Mouse (Mus musculus): ENCODE results near the gene Cpa5.

Cpa5 gene

DNA sequence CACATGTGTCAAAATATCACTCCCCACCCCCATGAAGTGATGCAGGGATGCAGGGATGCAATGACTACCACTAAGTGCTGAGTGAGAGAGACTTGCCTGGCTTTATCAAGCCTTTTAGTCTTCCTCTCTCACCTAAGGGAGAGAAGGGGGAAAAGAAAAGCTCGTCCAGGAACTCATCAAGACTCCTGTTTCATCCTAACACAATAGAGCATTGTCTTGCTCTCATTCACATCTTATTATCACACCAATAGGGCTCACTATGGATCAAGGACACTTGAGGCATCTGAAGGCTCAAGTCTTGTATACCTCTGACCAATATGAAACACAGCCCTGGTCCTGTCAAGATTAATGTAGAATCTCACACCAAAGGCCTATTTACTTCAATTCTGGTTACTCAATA, 9.8 kb upstream of the Cpa5 start:
- intact Hi-C loops (cut with DNase I), result no loop called here

- intact Hi-C loops (cut with DNase I), result no loop called here
These were observed 6.4 kb upstream of the Cpa5 start for GRCm38 (mm10) chr6:30604342-30604867.

GRCm38 (mm10) chr6:30605111-30605510, 5.7 kb upstream of the Cpa5 start:
- intact Hi-C loops (cut with DNase I), result no loop called here

- intact Hi-C loops (cut with DNase I), result no loop called here
These were observed 5.1 kb upstream of the Cpa5 start for GRCm38 (mm10) chr6:30605672-30606071.

DNA sequence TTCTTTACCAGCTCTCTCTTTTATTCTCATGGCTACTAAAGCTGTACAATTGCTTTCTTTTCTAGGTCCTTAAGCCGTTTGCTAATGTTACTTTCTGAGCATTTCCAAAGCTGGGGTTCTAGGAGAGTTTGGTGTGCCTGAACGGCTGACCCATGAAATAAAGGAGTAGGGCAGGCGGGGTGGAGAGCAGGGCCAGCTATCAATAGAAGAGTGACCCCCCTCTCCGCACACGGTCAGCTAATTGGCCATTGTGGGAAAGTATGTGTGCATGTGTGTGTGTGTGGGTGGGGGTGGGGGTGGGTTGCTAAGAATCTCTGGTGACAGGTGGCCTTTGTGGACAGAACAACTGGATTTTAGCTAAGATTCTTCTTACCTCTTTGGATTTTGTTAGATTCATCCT, 402 bp downstream of the Cpa5 start:
- intact Hi-C loops (cut with DNase I), result no loop called here

- intact Hi-C loops (cut with DNase I), result no loop called here
These were observed 3.4 kb downstream of the Cpa5 start for GRCm38 (mm10) chr6:30614251-30614650.

- intact Hi-C loops (cut with DNase I), result no loop called here
These were observed 4.9 kb downstream of the Cpa5 start for GRCm38 (mm10) chr6:30615741-30616140.

DNA sequence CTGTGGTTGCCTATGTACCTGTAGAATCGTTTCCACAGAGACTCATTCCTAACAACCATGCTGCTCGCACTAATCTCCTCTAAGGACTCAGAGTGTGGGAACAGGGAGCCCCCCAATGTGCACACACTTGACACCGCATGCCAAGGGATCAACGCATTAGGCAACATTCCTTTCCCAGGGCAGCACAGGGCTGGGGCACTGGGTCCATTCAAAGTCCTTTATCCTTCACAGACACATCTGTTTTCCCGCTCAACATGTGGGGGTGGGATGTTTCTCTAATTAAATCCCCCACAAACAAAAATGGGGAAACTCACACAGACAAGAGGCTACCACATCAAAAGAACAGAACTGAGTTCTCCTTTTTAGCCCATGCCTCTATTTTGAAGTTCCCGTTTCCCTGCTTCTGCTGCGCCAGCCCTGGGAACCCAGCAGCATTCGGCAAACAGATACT, 5.7 kb downstream of the Cpa5 start:
- intact Hi-C loops (cut with DNase I), result no loop called here

- intact Hi-C loops (cut with DNase I), result no loop called here
These were observed 6.5 kb downstream of the Cpa5 start for GRCm38 (mm10) chr6:30617020-30617958.

DNA sequence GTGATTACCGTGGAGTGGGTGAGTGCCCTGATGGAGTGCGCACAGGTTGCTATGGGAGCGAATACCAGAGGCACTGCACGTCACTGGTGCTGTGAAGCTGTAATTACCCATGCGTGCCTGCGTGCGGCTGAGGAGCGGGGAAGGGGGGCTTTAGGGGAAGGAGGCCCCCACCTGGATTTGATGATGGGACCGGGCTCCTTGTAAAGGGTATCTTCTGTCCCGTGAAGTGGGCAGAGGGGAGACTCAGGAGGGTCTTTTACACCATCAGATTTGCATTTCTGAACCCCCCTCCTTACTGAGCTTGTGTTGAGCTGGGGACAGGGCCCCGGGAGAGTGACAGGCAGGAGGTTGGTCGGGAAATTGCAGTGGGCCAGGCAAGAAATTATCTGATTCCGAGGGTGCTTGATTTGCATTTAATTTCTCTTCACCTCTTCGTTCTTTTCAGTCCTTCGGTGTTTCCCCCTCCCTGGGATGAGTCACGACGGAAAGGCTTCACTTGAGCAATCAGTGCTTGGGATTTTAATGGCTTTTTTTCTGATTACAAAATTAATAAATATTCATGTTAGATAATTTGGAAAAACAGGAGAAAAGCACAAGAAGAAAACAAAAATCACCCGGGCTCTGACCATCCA, 7.3 kb downstream of the Cpa5 start:
- intact Hi-C loops (cut with DNase I), result no loop called here

DNA sequence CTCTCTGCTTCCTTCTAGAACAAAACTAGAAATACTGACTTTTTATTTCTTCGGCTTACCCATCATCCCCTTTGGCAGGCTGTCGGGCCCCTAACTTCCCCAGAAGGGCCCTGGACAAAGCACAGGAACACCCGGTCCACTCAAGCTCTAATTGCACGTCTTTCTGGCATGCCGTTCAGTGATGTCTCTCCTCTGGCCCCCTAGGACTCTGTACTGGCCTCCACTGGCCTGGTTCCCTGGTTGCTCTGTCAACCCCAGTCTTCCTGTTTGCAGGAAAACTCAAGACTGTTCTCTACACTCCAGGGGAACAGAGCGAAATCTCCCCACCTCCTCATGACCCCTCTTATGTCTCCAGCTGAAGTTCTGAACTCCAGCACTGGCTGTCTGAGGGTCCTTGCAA, 7.9 kb downstream of the Cpa5 start:
- intact Hi-C loops (cut with DNase I), result no loop called here

- intact Hi-C loops (cut with DNase I), result no loop called here
These were observed 8.8 kb downstream of the Cpa5 start for GRCm38 (mm10) chr6:30619606-30620005.

- intact Hi-C loops (cut with DNase I), result no loop called here
These were observed 9.8 kb downstream of the Cpa5 start for GRCm38 (mm10) chr6:30620591-30620990.

GRCm38 (mm10) chr6:30620994-30621393, 10.2 kb downstream of the Cpa5 start:
- intact Hi-C loops (cut with DNase I), result no loop called here

GRCm38 (mm10) chr6:30621986-30622389, 11.2 kb downstream of the Cpa5 start:
- intact Hi-C loops (cut with DNase I), result no loop called here

DNA sequence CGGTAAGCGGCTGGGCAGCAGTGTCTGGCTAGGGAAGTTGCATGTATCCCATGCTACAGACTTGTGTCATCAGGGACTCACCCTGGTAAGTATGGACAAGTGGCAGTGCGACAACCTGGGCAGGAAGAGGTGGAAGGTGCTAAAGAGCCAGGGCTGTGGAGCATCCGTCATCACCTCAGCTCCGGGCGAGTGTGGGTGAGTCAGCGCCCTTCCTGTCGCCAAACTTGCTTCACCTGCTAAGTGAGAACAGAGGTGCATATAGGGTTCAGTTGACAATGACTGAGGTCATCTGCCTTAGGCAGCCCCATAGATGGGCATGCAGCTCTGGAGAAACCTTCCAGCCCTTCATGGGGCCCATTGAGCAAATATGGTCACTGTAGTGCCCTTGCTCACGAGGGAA, 14.0 kb downstream of the Cpa5 start:
- intact Hi-C loops (cut with DNase I), result no loop called here

DNA sequence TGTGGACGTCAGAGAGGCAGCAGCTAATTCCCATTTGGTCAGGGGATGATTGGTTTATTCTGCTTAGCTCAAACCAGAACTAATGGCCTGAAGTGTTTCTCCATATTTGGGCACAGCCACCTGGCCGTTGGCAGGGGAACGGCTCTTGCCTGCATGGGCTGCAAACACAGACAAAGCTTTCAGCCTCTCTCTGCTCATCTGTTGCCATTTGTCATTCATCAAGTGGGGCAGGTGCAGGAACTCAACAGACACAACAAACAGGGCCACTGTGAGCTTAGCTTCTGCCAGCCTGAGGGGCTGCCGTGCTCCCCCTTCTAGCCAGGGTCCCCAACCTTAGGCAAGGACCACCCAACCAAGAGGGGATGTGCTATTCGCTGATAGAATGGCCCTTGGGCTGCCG, 17.3 kb downstream of the Cpa5 start:
- intact Hi-C loops (cut with DNase I), result no loop called here

GRCm38 (mm10) chr6:30629989-30630388, 19.2 kb downstream of the Cpa5 start:
- intact Hi-C loops (cut with DNase I), result no loop called here

DNA sequence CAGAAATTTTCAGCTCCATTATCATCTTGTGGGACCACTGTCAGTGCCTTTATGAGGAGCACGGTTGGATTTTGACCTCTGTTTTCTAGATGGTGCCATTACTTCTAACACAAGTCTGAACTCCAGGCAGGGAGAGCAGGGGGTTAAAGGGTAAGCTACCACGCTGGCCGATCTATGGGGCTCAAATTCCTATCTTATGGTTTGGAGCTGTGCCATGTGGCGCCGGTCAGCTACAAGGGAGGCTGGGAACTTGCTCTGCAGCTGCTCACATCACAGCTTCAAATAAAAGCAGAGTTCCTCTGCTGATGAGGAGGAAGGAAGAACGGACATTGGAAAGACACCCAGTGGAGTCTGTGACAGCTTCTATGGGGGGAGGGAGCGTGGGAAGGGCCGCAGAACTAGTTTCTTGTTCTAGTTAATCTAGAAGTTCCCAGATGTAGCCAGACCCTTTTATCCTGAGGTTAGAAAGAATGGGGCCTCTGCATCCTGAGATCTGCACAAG, 24.6 kb downstream of the Cpa5 start:
- intact Hi-C loops (cut with DNase I), result no loop called here

GRCm38 (mm10) chr6:30636186-30636842, 25.5 kb downstream of the Cpa5 start:
- intact Hi-C loops (cut with DNase I), result no loop called here

GRCm38 (mm10) chr6:30638674-30639268, 28.0 kb downstream of the Cpa5 start, which contains the start of gene Cpa1:
Gene Cpa1, plus strand, starts transcription at chr6:30639218.
- intact Hi-C loops (cut with DNase I), result no loop called here

Measured in adrenal gland (tissue).